Mouse (Mus musculus) adrenal gland, postnatal 36 days (tissue): ENCODE measurements around the gene Il23a. TPM values are rescaled to one million over a fixed set of nuclear protein-coding genes. Genes with fewer than 3 reads are reported as not detected.
A peak's percentile ranks its signal among the peaks of the same experiment; 100 is the strongest.
"Not testable (repeated sequence)": the region's sequence is repeated elsewhere in the genome, so short reads cannot be mapped to it uniquely, and the experiment has no call there.

Experiments used
- DNase-seq, 2 experiments: peaks; one replicate each; pipeline ENCODE4 v3.0.0; 2021; ENCODE audit warnings: mixed read lengths in 1 of 2
- total RNA-seq, 2 experiments: library from RNA; stranded (reverse); gene quantifications; 2 replicates each; pipeline ENCODE4 v1.2.3; 2021

Gene Il23a
- total RNA-seq, 2 experiments from 2014 or later, result not detected

DNA sequence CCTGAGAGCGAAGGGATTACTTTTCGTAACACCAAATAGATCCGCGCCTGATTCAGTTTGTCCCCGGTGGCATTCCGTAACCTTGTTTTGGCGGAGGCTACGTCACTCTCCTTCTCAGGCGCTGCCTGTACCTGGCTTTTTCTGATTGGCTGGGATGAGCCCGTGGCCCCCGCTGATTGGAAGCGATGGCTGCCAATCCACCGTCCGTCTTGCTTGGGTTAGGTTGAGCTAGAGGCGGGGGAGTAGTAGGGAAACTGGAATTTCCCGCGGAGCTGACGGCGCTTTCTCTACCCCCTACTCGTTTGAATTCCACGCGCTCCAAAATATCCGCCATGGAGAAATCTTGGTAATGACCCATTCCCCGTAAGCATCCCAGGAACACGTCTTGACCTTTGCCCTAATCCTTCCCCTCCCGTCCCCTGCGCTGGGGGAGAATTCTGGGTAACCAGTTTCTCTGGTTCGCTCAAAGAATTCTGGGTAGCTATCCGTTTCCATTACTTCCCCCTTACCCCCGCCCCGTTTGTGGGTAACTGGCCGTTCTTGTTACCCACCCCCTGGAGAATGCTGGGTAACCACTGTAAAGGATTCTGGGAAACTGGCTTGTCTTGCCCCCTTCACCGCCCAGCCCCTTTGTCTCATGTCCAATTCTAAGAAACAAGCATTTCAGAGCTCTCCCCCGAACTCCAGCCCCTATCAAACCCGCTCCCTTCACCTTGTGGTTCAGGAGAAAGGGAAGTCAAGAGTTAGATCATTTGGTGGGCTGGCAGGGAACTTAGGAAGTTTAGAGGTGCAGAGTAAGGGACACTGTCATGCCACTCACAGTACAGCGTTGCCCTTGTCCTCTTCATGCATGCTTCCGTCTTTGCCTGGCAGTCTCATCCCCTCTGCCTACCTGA is 4.8 kb upstream of the Il23a start, which contains the start of gene Pan2:
Gene Pan2, plus strand, starts transcription at position 210 of the 896 bp plus-strand sequence.
- DNase-seq, result peak; percentile 98 to 99

DNA sequence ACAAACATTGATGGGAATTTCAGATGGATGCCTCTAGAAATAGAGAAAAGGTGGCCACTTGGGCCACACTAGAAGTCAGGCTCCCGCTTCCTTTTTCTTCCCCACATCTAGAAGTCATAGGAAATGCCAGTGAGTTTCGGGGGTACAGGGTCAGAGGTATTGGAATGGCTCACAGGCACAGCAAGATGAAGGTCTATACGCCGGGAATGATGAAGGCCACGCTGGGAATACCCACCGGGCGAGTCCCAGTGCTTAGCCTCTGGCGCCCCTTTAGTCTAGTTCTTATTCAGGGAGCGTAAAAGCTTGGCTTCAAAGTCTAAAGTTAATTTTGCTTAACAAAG is 4.2 kb upstream of the Il23a start:
- no peak for DNase-seq

DNA sequence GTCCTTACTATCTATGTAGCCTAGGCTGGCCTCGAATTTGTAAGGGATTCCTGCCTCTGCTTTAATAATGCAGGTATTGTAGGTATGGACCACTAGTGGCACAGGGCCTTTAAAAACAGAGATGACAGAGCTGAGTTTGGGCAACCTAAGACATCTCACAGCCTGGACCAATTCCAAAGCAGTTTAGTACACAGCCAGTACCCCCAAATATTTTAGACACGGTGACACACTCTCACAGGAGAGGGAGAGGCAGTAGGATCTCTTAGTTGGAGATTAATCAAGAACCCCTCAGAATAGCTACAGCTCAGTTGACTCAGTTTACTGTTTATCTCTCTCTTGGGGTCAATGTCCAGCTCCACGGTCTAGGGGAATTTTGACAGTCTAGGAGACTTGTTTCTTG is 3.8 kb upstream of the Il23a start:
- DNase-seq, result no peak

DNA sequence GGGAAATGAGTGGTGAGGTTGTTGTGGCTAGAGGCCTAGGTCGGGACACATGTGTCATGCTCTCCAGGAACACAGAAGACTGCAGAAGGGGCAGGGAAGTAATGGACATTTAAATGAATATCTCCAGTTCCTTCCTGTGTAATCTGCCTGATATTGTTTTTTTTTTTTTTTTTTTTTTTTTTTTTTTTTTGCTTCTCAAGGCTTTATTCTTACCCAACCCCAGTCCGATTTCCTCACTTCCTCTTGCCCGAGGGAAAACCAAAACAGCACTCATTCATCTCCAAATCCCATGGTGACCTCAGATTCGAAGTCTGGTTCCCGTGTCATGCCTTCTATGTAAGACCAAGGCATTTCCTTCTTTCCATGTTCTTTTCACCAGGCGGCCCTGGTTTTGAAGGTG is 309 bp downstream of the Il23a start:
- DNase-seq, result no peak

DNA sequence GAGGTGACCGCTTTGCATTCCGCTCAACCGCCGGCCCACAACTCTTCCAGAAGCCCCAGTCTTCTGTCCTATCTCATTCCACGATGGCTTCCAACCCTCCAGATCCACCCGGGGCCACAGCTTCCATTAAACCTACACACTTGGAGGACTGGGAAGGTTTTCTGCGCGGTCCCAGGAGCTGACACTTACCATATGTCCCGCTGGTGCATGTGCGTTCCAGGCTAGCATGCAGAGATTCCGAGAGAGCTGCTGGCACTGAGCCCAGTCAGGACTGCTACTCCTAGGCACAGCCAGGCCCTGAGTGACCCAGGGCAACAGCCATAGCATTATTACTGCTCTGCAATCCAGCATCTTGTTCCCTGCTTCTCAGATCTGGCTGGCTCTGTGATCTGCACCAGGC is 930 bp downstream of the Il23a start:
- DNase-seq, result peak; percentile 32 to 52

DNA sequence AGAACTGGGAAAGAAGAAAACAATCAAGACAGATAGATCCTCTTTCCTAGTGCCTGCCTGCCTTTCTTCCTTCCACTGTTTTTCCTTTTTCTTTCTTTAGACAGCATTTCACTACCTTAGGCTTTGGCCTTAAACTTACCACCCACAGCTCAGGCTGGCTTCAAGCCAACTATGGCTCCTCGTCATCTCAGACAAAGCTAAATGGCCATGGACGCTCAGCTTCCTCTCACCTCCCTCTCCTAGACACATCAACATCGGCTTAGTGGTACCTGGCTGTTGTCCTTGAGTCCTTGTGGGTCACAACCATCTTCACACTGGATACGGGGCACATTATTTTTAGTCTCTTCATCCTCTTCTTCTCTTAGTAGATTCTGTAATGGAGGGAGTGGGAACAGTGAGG is 1.3 kb downstream of the Il23a start:
- DNase-seq, result peak; percentile 55 to 70

DNA sequence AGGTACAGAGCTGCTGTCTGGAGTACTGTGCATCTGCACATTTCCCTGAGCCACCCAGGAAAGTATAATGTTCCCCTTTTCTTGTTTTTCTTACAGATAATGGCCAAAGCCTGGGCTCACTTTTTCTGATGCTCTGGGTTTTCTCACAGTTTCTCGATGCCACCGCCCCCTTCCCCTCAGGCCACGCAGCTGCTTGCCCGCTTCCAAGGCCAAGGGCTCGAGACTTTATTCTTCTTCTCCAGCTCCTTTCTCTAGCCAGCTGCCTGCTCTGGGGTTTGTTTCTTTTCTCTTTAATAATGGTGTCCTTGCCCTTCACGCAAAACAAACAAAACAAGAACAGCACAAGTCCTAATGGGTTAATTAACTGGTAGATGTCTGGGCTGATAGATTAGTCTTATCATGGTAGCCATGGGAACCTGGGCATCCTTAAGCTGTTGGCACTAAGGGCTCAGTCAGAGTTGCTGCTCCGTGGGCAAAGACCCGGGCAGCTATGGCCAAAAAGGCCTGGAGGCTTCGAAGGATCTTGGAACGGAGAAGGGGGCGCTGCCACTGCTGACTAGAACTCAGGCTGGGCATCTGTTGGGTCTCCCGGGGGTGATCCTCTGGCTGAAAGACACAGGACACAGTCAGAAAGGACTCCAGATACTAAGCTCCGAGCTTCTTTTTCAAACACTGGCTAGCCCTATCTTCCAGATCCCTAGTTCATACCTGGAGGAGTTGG is 2.0 kb downstream of the Il23a start:
- no peak for DNase-seq

DNA sequence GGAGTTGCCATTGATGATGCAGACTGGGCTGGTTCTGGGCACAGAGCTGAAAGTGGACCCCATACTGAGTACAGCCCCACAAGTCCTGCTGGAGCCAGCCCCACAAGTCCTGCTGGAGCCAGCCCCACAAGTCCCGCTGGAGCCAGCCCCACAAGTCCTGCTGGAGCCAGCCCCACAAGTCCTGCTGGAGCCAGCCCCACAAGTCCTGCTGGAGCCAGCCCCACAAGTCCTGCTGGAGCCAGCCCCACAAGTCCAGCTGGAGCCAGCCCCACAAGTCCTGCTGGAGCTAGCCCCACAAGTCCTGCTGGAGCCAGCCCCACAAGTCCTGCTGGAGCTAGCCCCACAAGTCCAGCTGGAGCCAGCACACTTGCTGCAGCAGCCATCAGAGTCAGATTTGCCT is 8.0 kb downstream of the Il23a start:
- DNase-seq, result not testable (repeated sequence)

DNA sequence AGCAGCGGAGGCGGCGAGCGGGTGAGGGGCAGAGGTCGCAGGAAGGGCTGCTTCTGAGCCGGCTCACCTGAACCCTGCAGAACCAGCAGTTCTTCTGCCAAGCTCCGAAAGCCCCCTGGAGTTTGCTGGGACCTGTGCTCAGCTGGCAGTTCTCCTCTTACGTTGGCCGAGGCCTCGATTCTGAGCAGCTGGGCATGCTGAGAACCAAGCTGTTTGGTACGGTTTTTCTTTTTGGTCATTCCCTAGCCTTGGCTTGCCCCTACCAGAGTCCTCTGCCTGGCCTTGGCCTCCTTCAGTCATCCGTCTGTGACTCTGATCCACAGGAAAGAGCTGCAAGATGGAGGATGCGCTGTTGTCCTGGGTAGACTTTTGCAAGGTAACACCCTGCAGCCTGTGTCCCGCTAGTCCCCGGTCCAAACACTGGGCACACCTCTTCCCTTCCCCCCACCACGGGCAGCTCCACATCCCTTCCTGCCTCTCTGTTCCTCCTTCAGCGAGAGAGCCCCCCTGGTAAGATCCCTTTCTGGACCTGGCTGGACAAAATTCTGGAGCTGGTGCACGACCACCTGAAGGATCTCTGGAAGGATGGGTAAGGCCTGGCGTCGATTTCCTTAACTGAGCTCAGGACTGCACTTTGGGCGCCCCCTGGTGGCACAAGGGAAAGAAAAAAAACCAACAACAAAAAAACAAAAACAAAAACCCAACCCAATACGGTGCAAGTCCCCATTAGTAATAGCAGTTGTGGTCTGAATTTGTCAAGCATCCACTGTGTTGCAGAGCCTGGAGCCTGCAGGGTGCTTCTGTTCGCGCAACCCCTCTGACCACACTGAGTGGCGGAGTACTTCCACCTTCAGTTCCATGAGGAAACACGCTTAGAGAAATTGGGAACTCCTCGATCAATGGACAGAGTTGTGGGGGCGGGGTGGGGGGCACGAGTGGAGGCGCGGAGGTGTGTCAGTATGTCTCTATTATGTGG is 14.7 kb downstream of the Il23a start:
- peak; percentile 68 to 78 for DNase-seq

DNA sequence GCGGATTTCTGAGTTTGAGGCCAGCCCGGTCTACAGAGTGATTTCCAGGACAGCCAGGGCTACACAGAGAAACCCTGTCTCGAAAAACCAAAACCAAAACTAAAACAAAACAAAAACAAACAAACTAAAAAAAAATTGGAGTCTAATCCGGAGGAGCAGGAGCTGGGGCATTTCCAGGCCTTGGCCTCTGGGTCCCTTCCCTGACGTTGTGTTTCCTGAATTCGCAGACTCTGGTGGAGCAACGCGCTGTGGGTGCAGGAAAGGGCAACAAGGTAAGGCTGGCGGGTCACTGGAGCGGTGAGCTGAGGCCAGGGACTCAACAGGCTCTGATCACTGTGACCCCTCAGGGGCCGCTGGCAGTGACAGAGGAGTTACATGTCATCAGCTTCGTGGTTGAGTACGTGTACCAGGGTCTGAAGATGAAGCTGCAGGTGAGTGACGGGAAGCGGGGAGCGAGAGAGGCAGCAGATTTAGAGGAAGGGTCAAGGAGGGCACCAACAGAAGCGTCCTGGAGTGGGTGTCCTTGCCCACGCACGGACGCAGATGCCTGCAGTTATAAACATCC is 15.6 kb downstream of the Il23a start:
- DNase-seq, result peak in 1 of 2 experiments; percentile 34

DNA sequence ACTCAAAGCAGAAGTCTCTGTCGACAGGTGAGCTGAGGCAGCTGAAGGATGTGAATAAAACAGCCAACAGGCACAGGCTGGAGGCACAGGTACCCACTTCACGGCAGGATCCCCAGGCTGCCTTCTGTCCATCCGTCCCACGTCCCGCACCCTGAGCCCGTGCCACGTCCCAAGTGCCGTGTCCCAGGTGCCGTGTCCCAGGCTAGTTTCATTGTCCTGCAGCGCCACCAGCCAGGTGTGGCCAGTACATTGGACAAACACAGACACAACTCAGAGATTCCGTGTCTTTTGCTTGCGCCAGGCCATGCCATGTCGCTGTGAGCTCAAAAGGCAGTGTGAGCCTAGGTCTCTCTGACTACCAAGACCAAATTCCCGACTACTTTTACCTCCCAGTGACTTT is 16.9 kb downstream of the Il23a start:
- no peak for DNase-seq

DNA sequence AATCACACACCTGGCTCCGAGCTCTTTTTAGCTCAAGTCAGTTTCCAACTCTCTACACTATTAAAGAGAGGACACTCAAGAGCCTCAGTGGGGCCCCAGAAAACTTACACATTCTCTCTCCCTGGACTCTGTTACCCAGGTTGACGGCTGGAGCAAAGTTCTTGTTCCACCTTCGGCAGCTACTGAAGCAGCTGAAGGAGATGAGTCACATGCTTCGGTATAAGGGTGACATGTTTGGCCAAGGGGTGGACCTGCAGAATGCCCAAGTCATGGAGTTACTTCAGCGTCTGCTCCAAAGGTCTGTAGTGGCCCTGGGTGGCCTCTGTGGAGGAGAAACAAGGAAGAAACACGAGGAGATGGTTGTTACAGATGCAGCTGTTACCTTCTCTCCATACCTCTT is 17.6 kb downstream of the Il23a start:
- DNase-seq, result no peak

DNA sequence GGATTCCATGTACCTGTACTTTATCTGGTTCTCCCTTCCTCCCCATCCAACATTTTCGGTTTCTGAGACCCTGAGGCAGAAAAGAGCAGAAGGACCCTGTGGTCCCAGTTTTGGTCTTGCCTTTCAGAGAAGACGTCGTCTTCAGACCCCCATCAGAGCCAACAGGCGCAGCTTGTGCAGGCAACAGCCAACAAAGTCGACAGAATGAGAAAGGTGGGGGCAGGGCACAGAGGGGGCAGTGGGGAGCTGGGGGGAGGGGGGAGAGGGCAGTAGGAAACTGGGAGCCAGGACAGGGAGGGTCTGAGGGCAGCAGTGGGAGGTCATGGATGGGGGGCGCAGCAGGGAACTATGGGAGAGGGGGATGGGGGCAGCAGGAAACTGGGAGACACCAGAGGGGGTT is 20.4 kb downstream of the Il23a start:
- no peak for DNase-seq

DNA sequence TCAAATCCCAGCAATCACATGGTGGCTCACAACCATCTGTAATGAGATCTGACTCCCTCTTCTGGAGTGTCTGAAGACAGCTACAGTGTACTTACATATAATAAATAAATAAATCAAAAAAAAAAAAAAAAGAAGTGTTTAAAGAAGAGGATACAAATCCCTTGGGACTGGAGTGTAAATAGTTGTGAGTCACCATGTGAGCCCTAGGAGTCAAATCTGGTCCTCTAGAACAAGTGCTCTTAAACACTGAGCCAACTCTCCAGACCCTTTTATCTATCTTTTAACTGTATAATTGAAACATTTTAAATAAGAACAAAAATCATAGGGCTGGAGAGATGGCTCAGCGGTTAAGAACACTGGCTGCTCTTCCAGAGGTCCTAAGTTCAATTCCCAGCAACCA is 23.2 kb downstream of the Il23a start:
- DNase-seq, result not testable (repeated sequence)

DNA sequence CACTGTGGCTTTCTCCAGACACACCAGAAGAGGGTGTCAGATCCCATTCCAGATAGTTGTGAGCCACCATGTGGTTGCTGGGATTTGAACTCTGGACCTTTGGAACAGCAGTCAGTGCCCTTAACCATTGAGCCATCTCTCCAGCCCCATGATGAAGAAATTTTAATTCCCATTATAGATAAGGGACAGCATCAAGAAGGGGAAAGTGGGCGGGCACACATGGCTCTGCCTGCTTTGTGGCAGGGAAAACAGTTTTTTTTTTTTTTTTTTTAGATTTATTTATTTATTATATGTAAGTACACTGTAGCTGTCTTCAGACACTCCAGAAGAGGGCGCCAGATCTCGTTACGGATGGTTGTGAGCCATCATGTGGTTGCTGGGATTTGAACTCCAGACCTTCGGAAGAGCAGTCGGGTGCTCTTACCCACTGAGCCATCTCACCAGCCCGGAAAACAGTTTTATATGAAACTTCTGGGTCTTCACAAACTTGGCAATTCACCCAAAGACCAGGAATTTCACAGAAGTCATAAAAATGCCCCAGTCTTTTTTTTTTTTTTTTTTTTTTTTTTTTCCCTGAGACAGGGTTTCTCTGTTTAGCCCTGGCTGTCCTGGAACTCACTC is 25.6 kb downstream of the Il23a start:
- not testable (repeated sequence) for DNase-seq

DNA sequence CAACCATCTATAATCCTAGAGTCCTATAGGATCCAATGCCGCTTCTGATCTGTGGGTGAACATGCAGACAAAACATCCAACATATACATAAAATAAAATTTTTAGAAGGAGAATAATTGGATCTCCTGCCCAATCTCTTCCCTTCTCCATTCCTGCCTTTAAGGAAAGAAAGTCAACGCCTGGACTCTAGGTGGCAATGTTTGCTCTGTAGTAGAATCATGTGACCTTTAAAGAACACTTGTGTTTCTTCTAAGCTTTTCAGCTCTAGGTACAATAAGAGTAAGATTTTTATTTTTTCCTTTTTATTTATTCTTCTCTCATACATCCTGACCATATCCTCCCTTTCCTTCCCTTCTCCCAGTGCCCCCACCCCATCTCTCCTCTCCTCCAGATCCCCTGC is 26.7 kb downstream of the Il23a start:
- peak in 1 of 2 experiments; percentile 34 for DNase-seq

DNA sequence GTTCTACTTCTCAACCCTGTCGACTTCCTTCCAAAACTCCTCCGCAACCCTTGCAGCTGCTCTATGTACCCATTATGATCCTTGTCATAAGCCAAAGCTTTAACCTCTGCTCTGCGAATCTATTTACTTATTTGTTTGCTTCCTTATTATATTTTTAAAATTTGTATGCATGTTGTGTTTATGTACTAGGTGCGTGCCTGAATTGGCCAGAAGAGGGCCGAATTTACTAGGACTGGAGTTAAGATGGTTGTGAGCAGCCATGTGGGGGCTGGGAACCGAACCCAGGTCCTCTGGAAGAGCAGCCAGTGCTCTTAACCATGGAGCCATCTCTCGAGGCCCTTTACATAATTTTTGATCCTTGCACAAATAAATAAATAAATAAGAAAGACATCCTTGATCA is 27.7 kb downstream of the Il23a start:
- DNase-seq, result no peak

DNA sequence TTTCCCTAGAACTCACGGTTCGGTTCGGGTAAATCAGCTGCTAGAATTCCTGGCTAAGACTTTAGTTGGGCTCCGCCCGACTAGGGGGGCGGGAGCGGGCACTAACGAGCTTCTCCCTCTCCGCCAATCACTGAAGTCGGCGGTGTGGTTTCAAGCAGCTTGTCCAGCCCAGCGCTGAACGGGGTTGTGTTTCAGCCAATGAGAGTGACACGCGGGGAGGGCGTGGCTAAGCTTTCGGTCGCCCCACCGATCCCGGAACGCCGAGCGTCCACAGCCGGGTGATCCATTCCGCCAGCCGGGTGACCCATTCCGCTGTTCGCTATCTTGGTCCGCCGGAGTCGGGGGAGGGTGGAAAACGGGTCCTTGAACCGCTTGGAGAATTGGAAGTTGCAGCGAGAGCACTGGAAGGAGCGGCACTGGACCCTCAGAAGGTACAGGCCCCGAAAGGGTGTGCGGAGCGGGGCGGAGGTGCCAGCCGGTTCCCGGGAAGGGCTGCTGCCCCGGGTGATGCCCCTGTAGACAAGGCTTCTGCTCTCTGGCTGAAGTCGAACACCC is 28.2 kb downstream of the Il23a start, which contains the start of gene Stat2:
Gene Stat2, plus strand, starts transcription at position 273 of the 555 bp plus-strand sequence.
- DNase-seq, result peak; percentile 98 to 99

DNA sequence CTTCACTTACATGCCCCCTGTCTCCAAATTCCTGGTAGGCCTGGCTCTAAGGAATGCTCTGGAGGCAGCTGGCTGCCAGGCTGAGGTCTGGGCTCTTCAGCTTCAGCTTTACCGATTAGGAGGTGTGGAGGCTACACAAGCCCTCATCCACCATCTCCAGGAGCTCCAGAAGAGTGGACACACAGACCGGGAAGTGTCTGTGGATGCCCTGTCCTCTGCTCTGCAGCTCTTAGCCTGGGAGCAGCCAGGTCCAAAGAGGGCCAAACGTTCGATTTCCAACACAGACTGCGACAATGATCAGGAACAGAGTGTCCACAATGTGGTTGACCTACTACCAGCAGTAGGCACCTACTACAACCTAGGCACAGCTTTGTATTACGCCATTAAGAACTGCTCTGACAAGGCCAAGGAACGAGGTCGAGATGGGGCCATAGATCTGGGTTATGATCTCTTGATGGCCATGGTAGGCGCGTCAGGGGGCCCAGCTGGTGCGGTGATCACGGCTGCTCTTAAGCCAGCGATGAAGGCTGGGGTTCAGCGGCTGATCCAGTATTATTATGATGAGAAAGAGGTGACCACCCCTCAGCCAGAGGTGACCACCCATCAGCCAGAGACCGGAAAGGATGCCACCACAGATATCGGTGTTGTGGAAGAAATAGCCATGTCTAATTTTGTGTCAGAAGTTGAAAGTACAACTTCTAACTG is 29.2 kb downstream of the Il23a start:
- no peak for DNase-seq

DNA sequence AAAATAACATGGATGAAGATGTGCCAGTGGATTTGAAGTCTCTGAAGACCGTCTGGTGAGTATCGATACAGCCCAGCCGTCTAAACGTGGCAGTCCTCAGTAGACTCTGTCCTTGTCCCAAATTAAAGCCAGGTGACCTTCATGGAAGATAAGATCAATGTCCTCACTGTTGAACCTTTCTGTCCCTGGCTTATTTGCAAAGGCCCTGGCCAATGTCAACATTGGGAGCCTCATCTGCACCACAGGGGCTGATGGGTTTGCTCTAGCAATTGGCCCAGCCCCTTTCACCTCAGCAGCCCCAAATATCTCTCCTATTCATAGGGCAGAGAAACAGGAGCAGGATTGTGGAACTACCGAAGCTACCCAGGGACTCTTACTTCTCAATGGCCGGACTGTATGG is 30.2 kb downstream of the Il23a start, which contains the start of gene Apof:
Gene Apof, plus strand, starts transcription at position 301 of the 400 bp plus-strand sequence.
- DNase-seq, result peak in 1 of 2 experiments; percentile 48
